Mouse (Mus musculus) stomach, embryonic 15.5 days (tissue): ENCODE measurements around the gene Lcn2. TPM values are rescaled to one million over a fixed set of nuclear protein-coding genes. Genes with fewer than 3 reads are reported as not detected.

Source experiments
- ATAC-seq: fragments of 200-750 bp; cut with Nextera tagmentation; 2 replicates; pipeline ENCODE4 v1.8.0; 2017; ENCODE audit warnings: low read depth, moderate number of reproducible peaks, moderate TSS enrichment; ENCODE audit not compliant: insufficient read depth, low FRiP score
- H3K27ac ChIP-seq: fragments of 300-500 bp; sonication (generic); 2 replicates; pipeline ENCODE4 v1.5.1; 2015; ENCODE audit warnings: mild to moderate bottlenecking, inconsistent platforms
- H3K27me3 ChIP-seq: fragments of 300-500 bp; sonication (generic); replicated peaks from 2 replicates; pipeline ENCODE4 v1.6.1; 2015; ENCODE audit warnings: inconsistent platforms
- H3K36me3 ChIP-seq: fragments of 300-500 bp; sonication (generic); 2 replicates; pipeline ENCODE4 v1.6.1; 2015; ENCODE audit warnings: inconsistent platforms
- H3K4me1 ChIP-seq: fragments of 300-500 bp; sonication (generic); 2 replicates; pipeline ENCODE4 v1.6.1; 2015; ENCODE audit warnings: inconsistent platforms
- H3K4me2 ChIP-seq: fragments of 300-500 bp; sonication (generic); 2 replicates; pipeline ENCODE4 v1.6.1; 2015; ENCODE audit warnings: mild to moderate bottlenecking, inconsistent platforms
- H3K4me3 ChIP-seq: fragments of 300-500 bp; sonication (generic); replicated peaks from 2 replicates; pipeline ENCODE4 v1.5.1; 2015; ENCODE audit warnings: inconsistent platforms
- H3K9ac ChIP-seq: fragments of 300-500 bp; sonication (generic); 2 replicates; pipeline ENCODE4 v1.6.1; 2015; ENCODE audit warnings: inconsistent platforms
- H3K9me3 ChIP-seq: fragments of 300-500 bp; sonication (generic); 2 replicates; pipeline ENCODE4 v1.6.1; 2016; ENCODE audit warnings: inconsistent platforms
- WGBS: fragments of 180-500 bp; shearing (Covaris S2); methylation state at CpG from one replicate; pipeline ENCODE4 v1.1.7; 2015; 5-methylcytosine and 5-hydroxymethylcytosine counted together
- polyA plus RNA-seq: library from polyadenylated mRNA; unstranded; fragments of >200 nt; fragmentation: Nextera tagmentation; extraction: Ambion mirVana; gene quantifications from 2 replicates; pipeline ENCODE4 v1.2.1, GENCODE M21; 2015

The Lcn2 gene
- polyA plus RNA-seq, 1 experiment from 2014 or later, result 30.7 TPM

- Histone ChIP-seq H3K27ac (no peak overlapping the region), H3K27me3 (no peaks in the 10 kb centered on the region; the same call in 1 of the 2 replicates), H3K9ac (no peak overlapping the region), H3K9me3 (no peaks in the 10 kb centered on the region), H3K4me2 (no peak overlapping the region), H3K36me3 (no peaks in the 10 kb centered on the region), H3K4me3 (no peak overlapping the region), H3K4me1 (0 out of 2 replicates have a peak, but pooled peaks cover 2% of the 10 kb centered on the region)
- WGBS, result 46% methylated on average over 26 of the region's 26 CpGs
- ATAC-seq, result no peak
Observed at GRCm38 (mm10) chr2:32339912-32340642, 48.0 kb downstream of the Lcn2 start.

GRCm38 (mm10) chr2:32335888-32336287 lies 52.2 kb downstream of the Lcn2 start:
- 0 out of 2 replicates have a peak, but pooled peaks cover 2% of the 10 kb centered on the region for H3K4me1 ChIP-seq
- H3K27me3 ChIP-seq, result no peaks in the 10 kb centered on the region; the same call in 1 of the 2 replicates
- no peak overlapping the region for H3K27ac ChIP-seq
- H3K4me2 ChIP-seq, result no peak overlapping the region
- no peaks in the 10 kb centered on the region for H3K36me3 ChIP-seq
- ATAC-seq, result no peak
- no peak overlapping the region for H3K4me3 ChIP-seq
- H3K9ac ChIP-seq, result no peak overlapping the region
- 52% methylated on average over 15 of the region's 15 CpGs for WGBS
- H3K9me3 ChIP-seq, result no peaks in the 10 kb centered on the region

Other genes with a start within 250 kb of the Lcn2 start
- 43.7 and 48.2 TPM in 2 replicates for gene Prrc2b, start 237.2 kb downstream of the Lcn2 start, polyA plus RNA-seq
- gene Pomt1, start 151.7 kb downstream of the Lcn2 start, polyA plus RNA-seq, result 23.5 and 27.8 TPM in 2 replicates
- gene Uck1, start 128.1 kb downstream of the Lcn2 start, polyA plus RNA-seq, result 59.6 and 65.4 TPM in 2 replicates
- 24.9 and 25.2 TPM in 2 replicates for gene Golga2, start 100.9 kb downstream of the Lcn2 start, polyA plus RNA-seq
- gene Swi5, start 100.2 kb downstream of the Lcn2 start, polyA plus RNA-seq, result 418 and 429 TPM in 2 replicates
- gene Ciz1, start 35.9 kb downstream of the Lcn2 start, polyA plus RNA-seq, result 33.8 and 41.6 TPM in 2 replicates
- 12.1 and 12.8 TPM in 2 replicates for gene Dnm1, start 34.9 kb downstream of the Lcn2 start, polyA plus RNA-seq
- gene 1110008P14Rik, start 6.3 kb downstream of the Lcn2 start, polyA plus RNA-seq, result 36.1 and 42.9 TPM in 2 replicates
- 28.5 and 31.4 TPM in 2 replicates for gene Ptges2, start 7.6 kb upstream of the Lcn2 start, polyA plus RNA-seq
- 5.1 and 5.4 TPM in 2 replicates for gene Naif1, start 62.2 kb upstream of the Lcn2 start, polyA plus RNA-seq
- gene Slc25a25, start 63.2 kb upstream of the Lcn2 start, polyA plus RNA-seq, result 17.6 and 17.9 TPM in 2 replicates
- gene Fam102a, start 147.1 kb upstream of the Lcn2 start, polyA plus RNA-seq, result 11.2 and 13.0 TPM in 2 replicates
- 109 and 112 TPM in 2 replicates for gene Dpm2, start 182.6 kb upstream of the Lcn2 start, polyA plus RNA-seq
- 0.36 and 0.61 TPM in 2 replicates for gene Pip5kl1, start 186.5 kb upstream of the Lcn2 start, polyA plus RNA-seq
- gene 9430097D07Rik, start 187.4 kb upstream of the Lcn2 start, polyA plus RNA-seq, result 0.09 and 0.12 TPM in 2 replicates
- 18.3 and 20.3 TPM in 2 replicates for gene St6galnac4, start 198.8 kb upstream of the Lcn2 start, polyA plus RNA-seq
- 17.4 and 19.7 TPM in 2 replicates for gene St6galnac6, start 211.5 kb upstream of the Lcn2 start, polyA plus RNA-seq
- gene Ak1, start 233.5 kb upstream of the Lcn2 start, polyA plus RNA-seq, result 21.8 and 22.1 TPM in 2 replicates